In genomic region chr5:107868905-107869424, GRCm38 (mm10) we compare ENCODE assay signal across 8 mouse cellular contexts. TPM values are rescaled to one million over a fixed set of nuclear protein-coding genes. Genes with fewer than 3 reads are reported as not detected.
DNase-seq lines count a peak whose midpoint lies in the region; ATAC-seq lines count a peak whose summit lies in the region.

No protein-coding gene starts in this region.

- peak overlapping the region; percentile 71 for H3K4me2 ChIP-seq in intestine, embryonic 15.5 days (replicated peaks)

- peak overlapping the region; percentile 96 for H3K9ac ChIP-seq in intestine, embryonic 15.5 days

- DNase-seq in adrenal gland, adult 8-10 months: peak; percentile 93
- peak; percentile 88 for DNase-seq in embryo, embryonic 11.5 days (ENCODE audit: low read depth, low spot score)
- peak; percentile 85 to 87 for DNase-seq in gastrocnemius, postnatal 36 days
- DNase-seq in left cerebral cortex, postnatal 14 days (ENCODE audit: low spot score in 2 of 2): peak; percentile 80 to 86
- DNase-seq in right cerebral cortex, postnatal 25 days: peak; percentile 87
- DNase-seq in urinary bladder, postnatal 36 days (ENCODE audit: low spot score in 2 of 2): peak; percentile 86 to 94

- ATAC-seq in intestine, embryonic 15.5 days: peak; percentile 98
- peak; percentile 48 for ATAC-seq in megakaryocyte-erythroid progenitor cell, adult 5-6 weeks (replicated peaks; ENCODE audit: low FRiP score, low TSS enrichment, poor library complexity, severe bottlenecking)

- no peaks in the 10 kb centered on the region for H3K9me3 ChIP-seq in intestine, embryonic 15.5 days

- intact Hi-C loops in gastrocnemius, postnatal 36 days (cut with DNase I): loop anchor here (2.0 kb wide), 1 partner anchor 140 kb away; no protein-coding TSS in a partner anchor
- intact Hi-C loops in left cerebral cortex, postnatal 14 days (cut with DNase I): loop anchor here (5.0 kb wide), 1 partner anchor 33 kb away; the partner anchor contains the start of gene Rpl5

- H3K27me3 ChIP-seq in intestine, embryonic 15.5 days (replicated peaks): no peaks in the 10 kb centered on the region

- peak overlapping the region; percentile 98 for H3K27ac ChIP-seq in intestine, embryonic 15.5 days

- peaks cover 8% of the 10 kb centered on the region; the same call in 1 of the 2 replicates for H3K4me1 ChIP-seq in intestine, embryonic 15.5 days (replicated peaks)

- WGBS in intestine, embryonic 15.5 days: under 1% methylated on average over 57 of the region's 58 CpGs

- peak overlapping the region; percentile 97 for H3K4me3 ChIP-seq in intestine, embryonic 15.5 days (replicated peaks)

- H3K36me3 ChIP-seq in intestine, embryonic 15.5 days: no peaks in the 10 kb centered on the region

RNA-seq across cellular contexts. Expression of gene Evi5, which starts 5.9 kb away (rescaled TPM):
- 10 to 100 TPM; 66.8 to 73.3 (median 70.4) TPM for total RNA-seq in adrenal gland, adult 8-10 months (2022)
- 10 to 100 TPM; 14.1 to 14.3 TPM for total RNA-seq in gastrocnemius, postnatal 36 days (2021)
- 60.1 and 66.3 TPM in 2 replicates for polyA plus RNA-seq in intestine, embryonic 15.5 days (2015; fragmentation: Nextera tagmentation; extraction: Ambion mirVana)
- 10 to 100 TPM; 65.6 to 73.0 TPM for total RNA-seq in left cerebral cortex, postnatal 14 days (2021)
- 24.7 and 26.1 TPM in 2 replicates for total RNA-seq in megakaryocyte-erythroid progenitor cell, adult 5-6 weeks (2014; fragmentation: Nextera tagmentation)
- total RNA-seq in megakaryocyte-erythroid progenitor cell, adult 5-6 weeks (2017): 14.4 and 20.7 TPM in 2 replicates

RNA-seq across cellular contexts. Expression of gene Rpl5, which starts 31.3 kb away (rescaled TPM):
- total RNA-seq in adrenal gland, adult 8-10 months (2022): 10 to 100 TPM; 50.4 to 91.3 (median 70.7) TPM
- 10 to 100 TPM; 28.8 to 36.7 TPM for total RNA-seq in gastrocnemius, postnatal 36 days (2021)
- 75.2 and 78.0 TPM in 2 replicates for polyA plus RNA-seq in intestine, embryonic 15.5 days (2015; fragmentation: Nextera tagmentation; extraction: Ambion mirVana)
- 10 to 100 TPM; 82.2 to 89.6 TPM for total RNA-seq in left cerebral cortex, postnatal 14 days (2021)
- total RNA-seq in megakaryocyte-erythroid progenitor cell, adult 5-6 weeks (2014; fragmentation: Nextera tagmentation): 494 and 673 TPM in 2 replicates
- 307 and 371 TPM in 2 replicates for total RNA-seq in megakaryocyte-erythroid progenitor cell, adult 5-6 weeks (2017)

RNA-seq across cellular contexts. Expression of gene Ube2d2b, which starts 39.1 kb away (rescaled TPM):
- not detected for total RNA-seq in adrenal gland, adult 8-10 months (2022)
- not detected for total RNA-seq in gastrocnemius, postnatal 36 days (2021)
- 0.10 TPM in 1 of 2 replicates, not detected in the other for polyA plus RNA-seq in intestine, embryonic 15.5 days (2015; fragmentation: Nextera tagmentation; extraction: Ambion mirVana)
- total RNA-seq in left cerebral cortex, postnatal 14 days (2021): not detected
- total RNA-seq in megakaryocyte-erythroid progenitor cell, adult 5-6 weeks (2014; fragmentation: Nextera tagmentation): not detected in 2 replicates
- not detected in 2 replicates for total RNA-seq in megakaryocyte-erythroid progenitor cell, adult 5-6 weeks (2017)

Comparison
In these comparisons a context has a peak if more than half of its experiments do, and no peak if none do; other contexts are left out.
1. Peak in every context shown above with its lines: DNase-seq, ATAC-seq, H3K4me3 ChIP-seq and H3K27ac ChIP-seq.